Mouse (Mus musculus) hindbrain, embryonic 15.5 days (tissue): ENCODE measurements around the gene Trpm4. TPM values are rescaled to one million over a fixed set of nuclear protein-coding genes. Genes with fewer than 3 reads are reported as not detected.
A peak's percentile ranks its signal among the peaks of the same experiment; 100 is the strongest.

Source experiments
- ATAC-seq: fragments of 200-750 bp; cut with Nextera tagmentation; 2 replicates; pipeline ENCODE4 v1.8.0; 2017; ENCODE audit warnings: low read depth, moderate number of reproducible peaks, moderate TSS enrichment; ENCODE audit not compliant: low FRiP score
- H3K27ac ChIP-seq: fragments of 300-500 bp; sonication (generic); replicated peaks from 2 replicates; pipeline ENCODE4 v1.5.1; 2015; ENCODE audit warnings: mild to moderate bottlenecking, inconsistent platforms
- H3K27me3 ChIP-seq: fragments of 300-500 bp; sonication (generic); 2 replicates; pipeline ENCODE4 v1.6.1; 2015; ENCODE audit warnings: control low read depth, inconsistent platforms
- H3K36me3 ChIP-seq: fragments of 300-500 bp; sonication (generic); 2 replicates; pipeline ENCODE4 v1.6.1; 2015; ENCODE audit warnings: control low read depth, inconsistent platforms
- H3K4me1 ChIP-seq: fragments of 300-500 bp; sonication (generic); replicated peaks from 2 replicates; pipeline ENCODE4 v1.6.1; 2015; ENCODE audit warnings: control low read depth, inconsistent platforms
- H3K4me2 ChIP-seq: fragments of 300-500 bp; sonication (generic); 2 replicates; pipeline ENCODE4 v1.6.1; 2015; ENCODE audit warnings: moderate library complexity, mild to moderate bottlenecking, inconsistent platforms
- H3K4me3 ChIP-seq: fragments of 300-500 bp; sonication (generic); 2 replicates; pipeline ENCODE4 v1.5.1; 2015; ENCODE audit warnings: mild to moderate bottlenecking, inconsistent platforms
- H3K9ac ChIP-seq: fragments of 300-500 bp; sonication (generic); 2 replicates; pipeline ENCODE4 v1.6.1; 2015; ENCODE audit warnings: inconsistent platforms
- H3K9me3 ChIP-seq: fragments of 300-500 bp; sonication (generic); 2 replicates; pipeline ENCODE4 v1.6.1; 2016; ENCODE audit warnings: control low read depth, inconsistent platforms
- WGBS: fragments of 180-500 bp; shearing (Covaris S2); methylation state at CpG from one replicate; pipeline ENCODE4 v1.1.7; 2015; 5-methylcytosine and 5-hydroxymethylcytosine counted together
- polyA plus RNA-seq: library from polyadenylated mRNA; unstranded; fragments of >200 nt; fragmentation: Nextera tagmentation; extraction: Ambion mirVana; gene quantifications from 2 replicates; pipeline ENCODE4 v1.2.1, GENCODE M21; 2015

Trpm4 gene
- polyA plus RNA-seq, 1 experiment from 2014 or later: 11.3 TPM

- H3K27ac ChIP-seq: no peak overlapping the region
- H3K9me3 ChIP-seq: no peaks in the 10 kb centered on the region
- H3K4me2 ChIP-seq: no peak overlapping the region
- H3K4me3 ChIP-seq: no peak overlapping the region
- peaks cover 24% of the 10 kb centered on the region for H3K36me3 ChIP-seq
- H3K27me3 ChIP-seq: 0 out of 2 replicates have a peak, but pooled peaks cover 4% of the 10 kb centered on the region
- ATAC-seq: no peak
- no peak overlapping the region for H3K9ac ChIP-seq
- H3K4me1 ChIP-seq: peaks cover 24% of the 10 kb centered on the region
- WGBS: 91% methylated on average over 11 of the region's 11 CpGs
Observed at GRCm38 (mm10) chr7:45342081-45342480, 8.5 kb upstream of the Trpm4 start.

- Histone ChIP-seq H3K27ac (no peak overlapping the region), H3K4me1 (peaks cover 24% of the 10 kb centered on the region), H3K36me3 (peaks cover 18% of the 10 kb centered on the region), H3K27me3 (0 out of 2 replicates have a peak, but pooled peaks cover 4% of the 10 kb centered on the region), H3K9me3 (no peaks in the 10 kb centered on the region), H3K4me3 (no peak overlapping the region), H3K4me2 (peak overlapping the region; percentile 75; the same call in 1 of the 2 replicates), H3K9ac (no peak overlapping the region)
- 8% methylated on average over 8 of the region's 8 CpGs for WGBS
- ATAC-seq: no peak
Observed at GRCm38 (mm10) chr7:45341303-45341702, 7.7 kb upstream of the Trpm4 start.

- 11% methylated on average over 11 of the region's 11 CpGs for WGBS
- peaks cover 11% of the 10 kb centered on the region for H3K36me3 ChIP-seq
- H3K27ac ChIP-seq: no peak overlapping the region
- no peaks in the 10 kb centered on the region for H3K9me3 ChIP-seq
- H3K4me2 ChIP-seq: peak overlapping the region; percentile 75
- no peak for ATAC-seq
- peaks cover 24% of the 10 kb centered on the region for H3K4me1 ChIP-seq
- H3K9ac ChIP-seq: no peak overlapping the region
- 0 out of 2 replicates have a peak overlapping the region, but pooled peaks have one; percentile 44 for H3K4me3 ChIP-seq
- H3K27me3 ChIP-seq: 0 out of 2 replicates have a peak, but pooled peaks cover 4% of the 10 kb centered on the region
Observed at GRCm38 (mm10) chr7:45340669-45341068, 7.1 kb upstream of the Trpm4 start.

GRCm38 (mm10) chr7:45340066-45340442 is 6.5 kb upstream of the Trpm4 start:
- H3K4me1 ChIP-seq: peaks cover 24% of the 10 kb centered on the region
- H3K27ac ChIP-seq: no peak overlapping the region
- H3K4me3 ChIP-seq: peak overlapping the region; percentile 44
- 7% methylated on average over 11 of the region's 11 CpGs for WGBS
- H3K9ac ChIP-seq: peak overlapping the region; percentile 53; the same call in 1 of the 2 replicates
- H3K27me3 ChIP-seq: 0 out of 2 replicates have a peak, but pooled peaks cover 4% of the 10 kb centered on the region
- peak; percentile 12; the same call in 1 of the 2 replicates for ATAC-seq
- H3K9me3 ChIP-seq: no peaks in the 10 kb centered on the region
- H3K4me2 ChIP-seq: peak overlapping the region; percentile 75
- H3K36me3 ChIP-seq: peaks cover 5% of the 10 kb centered on the region

- peak overlapping the region; percentile 75 for H3K4me2 ChIP-seq
- H3K27me3 ChIP-seq: 0 out of 2 replicates have a peak, but pooled peaks cover 4% of the 10 kb centered on the region
- H3K9ac ChIP-seq: peak overlapping the region; percentile 53
- H3K36me3 ChIP-seq: no peaks in the 10 kb centered on the region; the same call in 1 of the 2 replicates
- no peaks in the 10 kb centered on the region for H3K9me3 ChIP-seq
- peak overlapping the region; percentile 53; the same call in 1 of the 2 replicates for H3K27ac ChIP-seq
- WGBS: 3% methylated on average over 37 of the region's 39 CpGs
- peaks cover 28% of the 10 kb centered on the region for H3K4me1 ChIP-seq
- peak; percentile 70 for ATAC-seq
- peak overlapping the region; percentile 44 for H3K4me3 ChIP-seq
Observed at GRCm38 (mm10) chr7:45339410-45340065, 6.0 kb upstream of the Trpm4 start.

- H3K36me3 ChIP-seq: no peaks in the 10 kb centered on the region
- peak overlapping the region; percentile 75; the same call in 1 of the 2 replicates for H3K4me2 ChIP-seq
- 0 out of 2 replicates have a peak, but pooled peaks cover 4% of the 10 kb centered on the region for H3K27me3 ChIP-seq
- no peak overlapping the region for H3K9ac ChIP-seq
- 4% methylated on average over 14 of the region's 14 CpGs for WGBS
- ATAC-seq: no peak
- no peaks in the 10 kb centered on the region for H3K9me3 ChIP-seq
- no peak overlapping the region for H3K4me3 ChIP-seq
- peaks cover 29% of the 10 kb centered on the region for H3K4me1 ChIP-seq
- peak overlapping the region; percentile 30; the same call in 1 of the 2 replicates for H3K27ac ChIP-seq
Observed at GRCm38 (mm10) chr7:45338161-45338911, 4.8 kb upstream of the Trpm4 start.

- 11% methylated on average over 4 of the region's 4 CpGs for WGBS
- H3K36me3 ChIP-seq: no peaks in the 10 kb centered on the region
- H3K27me3 ChIP-seq: 0 out of 2 replicates have a peak, but pooled peaks cover 4% of the 10 kb centered on the region
- H3K27ac ChIP-seq: no peak overlapping the region
- H3K9ac ChIP-seq: no peak overlapping the region
- peaks cover 36% of the 10 kb centered on the region for H3K4me1 ChIP-seq
- H3K4me2 ChIP-seq: no peak overlapping the region
- H3K4me3 ChIP-seq: no peak overlapping the region
- H3K9me3 ChIP-seq: no peaks in the 10 kb centered on the region
- no peak for ATAC-seq
Observed at GRCm38 (mm10) chr7:45337469-45337868, 3.9 kb upstream of the Trpm4 start.

- H3K4me1 ChIP-seq: peaks cover 40% of the 10 kb centered on the region
- 94% methylated on average over 4 of the region's 4 CpGs for WGBS
- H3K36me3 ChIP-seq: no peaks in the 10 kb centered on the region
- no peak overlapping the region for H3K9ac ChIP-seq
- no peaks in the 10 kb centered on the region for H3K9me3 ChIP-seq
- no peak for ATAC-seq
- H3K4me3 ChIP-seq: no peak overlapping the region
- H3K4me2 ChIP-seq: no peak overlapping the region
- 0 out of 2 replicates have a peak, but pooled peaks cover 4% of the 10 kb centered on the region for H3K27me3 ChIP-seq
- no peak overlapping the region for H3K27ac ChIP-seq
Observed at GRCm38 (mm10) chr7:45336319-45336718, 2.7 kb upstream of the Trpm4 start.

GRCm38 (mm10) chr7:45335056-45335455 is 1.5 kb upstream of the Trpm4 start, which contains the start of gene Hrc:
TSS of gene Hrc (plus strand) at chr7:45335290.
- Histone ChIP-seq H3K4me1 (peaks cover 35% of the 10 kb centered on the region), H3K27me3 (0 out of 2 replicates have a peak, but pooled peaks cover 4% of the 10 kb centered on the region), H3K9me3 (no peaks in the 10 kb centered on the region), H3K9ac (no peak within 1 kb of the TSS), H3K4me2 (peak within 1 kb of the TSS; percentile 96), H3K27ac (no peak within 1 kb of the TSS), H3K4me3 (peak within 1 kb of the TSS; percentile 63; the same call in 1 of the 2 replicates), H3K36me3 (no peaks in the 10 kb centered on the region)
- 33% methylated on average over 5 of the region's 5 CpGs for WGBS
- ATAC-seq: no peak

- H3K4me2 ChIP-seq: no peak overlapping the region
- H3K36me3 ChIP-seq: no peaks in the 10 kb centered on the region
- ATAC-seq: no peak
- 39% methylated on average over 3 of the region's 3 CpGs for WGBS
- no peaks in the 10 kb centered on the region for H3K9me3 ChIP-seq
- no peak overlapping the region for H3K27ac ChIP-seq
- H3K9ac ChIP-seq: no peak overlapping the region
- H3K4me1 ChIP-seq: peaks cover 31% of the 10 kb centered on the region
- H3K27me3 ChIP-seq: 0 out of 2 replicates have a peak, but pooled peaks cover 4% of the 10 kb centered on the region
- no peak overlapping the region for H3K4me3 ChIP-seq
Observed at GRCm38 (mm10) chr7:45334605-45335004, 1.0 kb upstream of the Trpm4 start.

- 2% methylated on average over 22 of the region's 22 CpGs for WGBS
- peak overlapping the region; percentile 58 for H3K9ac ChIP-seq
- ATAC-seq: peak; percentile 69
- H3K36me3 ChIP-seq: no peaks in the 10 kb centered on the region
- H3K9me3 ChIP-seq: no peaks in the 10 kb centered on the region
- 0 out of 2 replicates have a peak, but pooled peaks cover 4% of the 10 kb centered on the region for H3K27me3 ChIP-seq
- peak overlapping the region; percentile 96 for H3K4me2 ChIP-seq
- H3K27ac ChIP-seq: peak overlapping the region; percentile 59
- H3K4me1 ChIP-seq: peaks cover 17% of the 10 kb centered on the region
- H3K4me3 ChIP-seq: peak overlapping the region; percentile 63
Observed at GRCm38 (mm10) chr7:45332685-45333425, 725 bp downstream of the Trpm4 start.
